Mouse (Mus musculus) erythroid progenitor cell, adult 5-6 weeks (primary cell): Measurements from ENCODE around the gene Usp2. TPM values are rescaled to one million over a fixed set of nuclear protein-coding genes. Genes with fewer than 3 reads are reported as not detected.

ENCODE experiments used
- ATAC-seq: replicated peaks from 2 replicates; pipeline ENCODE4 v1.8.0; 2016; ENCODE audit warnings: moderate number of reproducible peaks, mild to moderate bottlenecking, moderate TSS enrichment, inconsistent platforms; ENCODE audit not compliant: poor library complexity, low FRiP score, severe bottlenecking
- total RNA-seq, 2 experiments: library from RNA; stranded (forward) in 1 of 2; stranded (reverse) in 1 of 2; fragments of 150-400 nt in 1 of 2; fragments of 186-747, 209-891 nt in 1 of 2; gene quantifications; 2 replicates each; pipeline versions ENCODE4 v1.2.3 to v1.2.4; 2015 to 2017; ENCODE audit warnings: low replicate concordance in 2 of 2

Usp2 gene
- total RNA-seq, 2 experiments from 2014 or later, result not detected

GRCm38 (mm10) chr9:44135731-44136411 lies 69.0 kb downstream of the Usp2 start:
- ATAC-seq, result 0 out of 2 replicates have a peak, but pooled peaks have one; percentile 7

GRCm38 (mm10) chr9:44137846-44138245 lies 71.0 kb downstream of the Usp2 start:
- no peak for ATAC-seq

GRCm38 (mm10) chr9:44141951-44142350 lies 75.1 kb downstream of the Usp2 start:
- no peak for ATAC-seq

GRCm38 (mm10) chr9:44143421-44143820 lies 76.6 kb downstream of the Usp2 start:
- no peak for ATAC-seq

- ATAC-seq, result no peak
These were observed 77.3 kb downstream of the Usp2 start for GRCm38 (mm10) chr9:44144023-44144717.

GRCm38 (mm10) chr9:44144718-44145060 lies 77.9 kb downstream of the Usp2 start:
- ATAC-seq, result no peak

Other genes with a start within 250 kb of the Usp2 start
- 11.9 and 33.1 TPM in 2 replicates for gene Thy1, start 23.6 kb upstream of the Usp2 start, total RNA-seq (2015; ENCODE audit: low replicate concordance)
- gene Thy1, start 23.6 kb upstream of the Usp2 start, total RNA-seq (2017; ENCODE audit: low replicate concordance), result 1.0 and 7.8 TPM in 2 replicates
- not detected in 2 replicates for gene Mfrp, start 34.7 kb downstream of the Usp2 start, total RNA-seq (2015; ENCODE audit: low replicate concordance)
- gene Mfrp, start 34.7 kb downstream of the Usp2 start, total RNA-seq (2017; ENCODE audit: low replicate concordance), result not detected in 2 replicates
- gene C1qtnf5, start 40.2 kb downstream of the Usp2 start, total RNA-seq (2015; ENCODE audit: low replicate concordance), result not detected in 2 replicates
- gene C1qtnf5, start 40.2 kb downstream of the Usp2 start, total RNA-seq (2017; ENCODE audit: low replicate concordance), result 1.4 TPM in 1 of 2 replicates, not detected in the other
- not detected in 2 replicates for gene Gm49380, start 46.5 kb downstream of the Usp2 start, total RNA-seq (2015; ENCODE audit: low replicate concordance)
- 1.4 TPM in 1 of 2 replicates, not detected in the other for gene Gm49380, start 46.5 kb downstream of the Usp2 start, total RNA-seq (2017; ENCODE audit: low replicate concordance)
- 83.4 and 94.4 TPM in 2 replicates for gene Rnf26, start 46.5 kb downstream of the Usp2 start, total RNA-seq (2015; ENCODE audit: low replicate concordance)
- gene Rnf26, start 46.5 kb downstream of the Usp2 start, total RNA-seq (2017; ENCODE audit: low replicate concordance), result 43.9 and 53.3 TPM in 2 replicates
- not detected in 2 replicates for gene Mcam, start 67.4 kb downstream of the Usp2 start, total RNA-seq (2015; ENCODE audit: low replicate concordance)
- gene Mcam, start 67.4 kb downstream of the Usp2 start, total RNA-seq (2017; ENCODE audit: low replicate concordance), result 0.30 TPM in 1 of 2 replicates, not detected in the other
- gene Cbl, start 167.0 kb downstream of the Usp2 start, total RNA-seq (2015; ENCODE audit: low replicate concordance), result 43.2 TPM in 2 replicates
- 16.2 and 21.3 TPM in 2 replicates for gene Cbl, start 167.0 kb downstream of the Usp2 start, total RNA-seq (2017; ENCODE audit: low replicate concordance)
- gene Ccdc153, start 173.7 kb downstream of the Usp2 start, total RNA-seq (2015; ENCODE audit: low replicate concordance), result not detected in 2 replicates
- gene Ccdc153, start 173.7 kb downstream of the Usp2 start, total RNA-seq (2017; ENCODE audit: low replicate concordance), result not detected in 2 replicates
- not detected in 2 replicates for gene Pdzd3, start 184.4 kb downstream of the Usp2 start, total RNA-seq (2015; ENCODE audit: low replicate concordance)
- gene Pdzd3, start 184.4 kb downstream of the Usp2 start, total RNA-seq (2017; ENCODE audit: low replicate concordance), result not detected in 2 replicates
- gene Nlrx1, start 201.6 kb downstream of the Usp2 start, total RNA-seq (2015; ENCODE audit: low replicate concordance), result 0.84 and 2.5 TPM in 2 replicates
- 1.2 and 2.6 TPM in 2 replicates for gene Nlrx1, start 201.6 kb downstream of the Usp2 start, total RNA-seq (2017; ENCODE audit: low replicate concordance)
- 314 and 326 TPM in 2 replicates for gene Abcg4, start 221.6 kb downstream of the Usp2 start, total RNA-seq (2015; ENCODE audit: low replicate concordance)
- gene Abcg4, start 221.6 kb downstream of the Usp2 start, total RNA-seq (2017; ENCODE audit: low replicate concordance), result 111 and 113 TPM in 2 replicates
- 37.5 and 59.1 TPM in 2 replicates for gene Hinfp, start 238.7 kb downstream of the Usp2 start, total RNA-seq (2015; ENCODE audit: low replicate concordance)
- gene Hinfp, start 238.7 kb downstream of the Usp2 start, total RNA-seq (2017; ENCODE audit: low replicate concordance), result 35.2 and 65.6 TPM in 2 replicates